Mouse (Mus musculus) gonadal fat pad, adult 2 months (tissue): Measurements from ENCODE around the gene Olfr843. TPM values are rescaled to one million over a fixed set of nuclear protein-coding genes. Genes with fewer than 3 reads are reported as not detected.

ENCODE experiments used
- DNase-seq: peaks from one replicate; pipeline ENCODE4 v3.0.0-alpha.2; 2012; ENCODE audit warnings: low read depth
- polyA plus RNA-seq: library from polyadenylated mRNA; depleted of rRNA; stranded (reverse); fragments of >200 nt; gene quantifications from 2 replicates; pipeline ENCODE4 v1.2.3, GENCODE M21; 2012; rRNA removed

Gene Olfr843
- polyA plus RNA-seq: not detected in 2 replicates

DNA sequence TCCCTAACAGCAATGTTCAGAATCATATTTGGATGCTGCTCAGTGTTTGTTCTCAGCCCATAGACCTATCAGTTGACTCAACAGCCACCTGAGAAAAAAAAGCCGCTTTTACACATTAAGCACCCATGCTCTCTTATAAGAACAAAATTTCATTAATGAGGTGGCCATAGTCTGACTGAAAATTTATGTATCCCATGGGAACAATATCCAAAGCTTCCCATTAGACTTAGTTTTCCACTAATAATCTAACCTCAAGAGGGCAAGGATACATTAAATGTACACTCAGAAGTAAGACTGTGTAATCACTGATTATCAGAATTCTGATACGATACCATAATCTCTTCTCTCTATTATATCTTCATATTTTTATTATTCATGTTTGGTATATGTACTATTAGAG lies at the start of gene Olfr843:
Gene Olfr843, minus strand, starts transcription at position 101 of the 400 bp plus-strand sequence.
- no peak for DNase-seq

Other genes with a start within 250 kb of the Olfr843 start
- not detected in 2 replicates for gene Olfr835, start 219.3 kb downstream of the Olfr843 start, polyA plus RNA-seq
- not detected in 2 replicates for gene Olfr836, start 131.6 kb downstream of the Olfr843 start, polyA plus RNA-seq
- not detected in 2 replicates for gene Olfr837, start 115.7 kb downstream of the Olfr843 start, polyA plus RNA-seq
- gene Olfr839-ps1, start 74.7 kb downstream of the Olfr843 start, polyA plus RNA-seq: not detected in 2 replicates
- not detected in 2 replicates for gene Olfr844, start 64.4 kb upstream of the Olfr843 start, polyA plus RNA-seq
- gene Olfr845, start 84.5 kb upstream of the Olfr843 start, polyA plus RNA-seq: not detected in 2 replicates
- gene Olfr846, start 112.0 kb upstream of the Olfr843 start, polyA plus RNA-seq: not detected in 2 replicates
- not detected in 2 replicates for gene Olfr847, start 126.7 kb upstream of the Olfr843 start, polyA plus RNA-seq
- gene Olfr849, start 188.3 kb upstream of the Olfr843 start, polyA plus RNA-seq: not detected in 2 replicates
- gene Olfr850, start 226.3 kb upstream of the Olfr843 start, polyA plus RNA-seq: not detected in 2 replicates
- gene Olfr851, start 241.3 kb upstream of the Olfr843 start, polyA plus RNA-seq: not detected in 2 replicates